Mouse (Mus musculus) MEL (cell line): ENCODE measurements around the gene Frmd5. TPM values are rescaled to one million over a fixed set of nuclear protein-coding genes. Genes with fewer than 3 reads are reported as not detected.
"Not testable (repeated sequence)": the region's sequence is repeated elsewhere in the genome, so short reads cannot be mapped to it uniquely, and the experiment has no call there.

ENCODE experiments used
- DNase-seq: peaks from one replicate; pipeline ENCODE4 v3.0.0; 2011; ENCODE audit warnings: low read depth, low spot score
- H3K27ac ChIP-seq: 2 replicates; pipeline ENCODE4 v1.5.1; 2012; ENCODE audit warnings: low read depth, mild to moderate bottlenecking, control low read depth, low read length, moderate library complexity; ENCODE audit not compliant: control insufficient read depth
- H3K27me3 ChIP-seq, 2 experiments: fragments of 150-350 bp in 1 of 2; sonication (generic) in 1 of 2; 2 replicates each; pipeline ENCODE4 v1.6.1; 2012; ENCODE audit warnings: low read length in 2 of 2, mild to moderate bottlenecking in 2 of 2, improper control_type of control experiment in 1 of 2, moderate library complexity in 1 of 2; ENCODE audit not compliant: insufficient read depth in 2 of 2, control insufficient read depth in 1 of 2
- H3K36me3 ChIP-seq, 2 experiments: 2 replicates each; pipeline ENCODE4 v1.6.1; 2012 to 2014; ENCODE audit warnings: low read length in 2 of 2, improper control_type of control experiment in 1 of 2, inconsistent platforms in 1 of 2, mild to moderate bottlenecking in 1 of 2; ENCODE audit not compliant: insufficient read depth in 2 of 2, control insufficient read depth in 1 of 2
- H3K4me1 ChIP-seq, 2 experiments: fragments of 150-350 bp in 1 of 2; sonication (generic) in 1 of 2; 2 replicates each; pipeline ENCODE4 v1.6.1; 2012; ENCODE audit warnings: low read length in 2 of 2, improper control_type of control experiment in 1 of 2, mild to moderate bottlenecking in 1 of 2; ENCODE audit not compliant: insufficient read depth in 2 of 2, control insufficient read depth in 1 of 2
- H3K4me3 ChIP-seq, 2 experiments: fragments of 150-350 bp in 1 of 2; sonication (generic) in 1 of 2; 2 replicates each; pipeline ENCODE4 v1.5.1; 2012; ENCODE audit warnings: low read depth in 2 of 2, low read length in 2 of 2, mild to moderate bottlenecking in 2 of 2, moderate library complexity in 2 of 2, control low read depth in 1 of 2, improper control_type of control experiment in 1 of 2; ENCODE audit not compliant: control insufficient read depth in 1 of 2, insufficient read depth in 1 of 2
- H3K79me2 ChIP-seq: 2 replicates; pipeline ENCODE4 v1.6.1; 2012; ENCODE audit warnings: mild to moderate bottlenecking, low read length, moderate library complexity; ENCODE audit not compliant: control insufficient read depth, poor library complexity, insufficient read depth
- H3K9ac ChIP-seq: 2 replicates; pipeline ENCODE4 v1.6.1; 2012; ENCODE audit warnings: low read depth, mild to moderate bottlenecking, control low read depth, low read length, moderate library complexity; ENCODE audit not compliant: control insufficient read depth, poor library complexity, severe bottlenecking
- H3K9me3 ChIP-seq: fragments of 150-350 bp; sonication (generic); replicated peaks from 2 replicates; pipeline ENCODE4 v1.6.1; 2012; ENCODE audit warnings: mild to moderate bottlenecking, low read length, improper control_type of control experiment, moderate library complexity; ENCODE audit not compliant: insufficient read depth
- ETS1 ChIP-seq: IDR thresholded peaks from 2 replicates; pipeline ENCODE4 v1.6.1; 2012; ENCODE audit warnings: low read depth, mild to moderate bottlenecking, inconsistent platforms, low read length, improper control_type of control experiment, moderate library complexity
- KAT2A ChIP-seq: conservative IDR thresholded peaks from 2 replicates; pipeline ENCODE4 v1.6.1; 2012; ENCODE audit warnings: low read depth, low read length, improper control_type of control experiment, inconsistent platforms
- MAFK ChIP-seq: IDR thresholded peaks from 2 replicates; pipeline ENCODE4 v1.6.1; 2011; ENCODE audit warnings: low read depth, mild to moderate bottlenecking, low read length, improper control_type of control experiment, borderline replicate concordance
- MAX ChIP-seq: IDR thresholded peaks from 2 replicates; pipeline ENCODE4 v1.6.1; 2011; ENCODE audit warnings: low read length, improper control_type of control experiment
- MAZ ChIP-seq: IDR thresholded peaks from 2 replicates; pipeline ENCODE4 v1.6.1; 2012; ENCODE audit warnings: low read depth, mild to moderate bottlenecking, inconsistent platforms, low read length, improper control_type of control experiment
- MYC ChIP-seq: IDR thresholded peaks from 2 replicates; pipeline ENCODE4 v1.6.1; 2011; ENCODE audit warnings: low read depth, mild to moderate bottlenecking, low read length, improper control_type of control experiment, moderate library complexity
- NELFE ChIP-seq: IDR thresholded peaks from 2 replicates; pipeline ENCODE4 v1.6.1; 2011; ENCODE audit warnings: low read depth, low read length, improper control_type of control experiment
- NRF1 ChIP-seq: IDR thresholded peaks from 2 replicates; pipeline ENCODE4 v1.6.1; 2014; ENCODE audit warnings: low read depth, mild to moderate bottlenecking, inconsistent platforms, low read length, improper control_type of control experiment, moderate library complexity; ENCODE audit not compliant: poor library complexity, insufficient read depth, severe bottlenecking
- RAD21 ChIP-seq: IDR thresholded peaks from 2 replicates; pipeline ENCODE4 v1.6.1; 2011; ENCODE audit warnings: mild to moderate bottlenecking, low read depth, low read length, improper control_type of control experiment
- RCOR1 ChIP-seq: IDR thresholded peaks from 2 replicates; pipeline ENCODE4 v1.6.1; 2012; ENCODE audit warnings: low read depth, mild to moderate bottlenecking, inconsistent platforms, low read length, improper control_type of control experiment
- SIN3A ChIP-seq: IDR thresholded peaks from 2 replicates; pipeline ENCODE4 v1.6.1; 2012; ENCODE audit warnings: low read length, improper control_type of control experiment, inconsistent platforms
- SMC3 ChIP-seq: IDR thresholded peaks from 2 replicates; pipeline ENCODE4 v1.6.1; 2011; ENCODE audit warnings: low read depth, low read length, improper control_type of control experiment
- ZC3H11A ChIP-seq: IDR thresholded peaks from 2 replicates; pipeline ENCODE4 v1.6.1; 2012; ENCODE audit warnings: low read depth, mild to moderate bottlenecking, inconsistent platforms, low read length, improper control_type of control experiment
- ZKSCAN1 ChIP-seq: IDR thresholded peaks from 2 replicates; pipeline ENCODE4 v1.6.1; 2012; ENCODE audit warnings: low read depth, mild to moderate bottlenecking, inconsistent platforms, low read length, improper control_type of control experiment, moderate library complexity
- polyA plus RNA-seq, 2 experiments: library from polyadenylated mRNA; stranded (reverse) in 1 of 2; unstranded in 1 of 2; fragments of >175 nt in 1 of 2; fragments of >200 nt in 1 of 2; gene quantifications; 2 replicates each; pipeline versions ENCODE4 v1.2.1 to v1.2.4; 2012; ENCODE audit warnings: low replicate concordance in 2 of 2, low read depth in 1 of 2; ENCODE audit not compliant: insufficient read length in 2 of 2, insufficient read depth in 1 of 2, missing spikeins in 1 of 2
- total RNA-seq: library from RNA; depleted of rRNA; stranded (reverse); fragments of 300-350 nt; gene quantifications from 2 replicates; pipeline ENCODE4 v1.2.3, GENCODE M21; 2012

Gene Frmd5
- total and polyA plus RNA-seq, 3 experiments: 0.04 to 0.15 TPM; not detected in 1

DNA sequence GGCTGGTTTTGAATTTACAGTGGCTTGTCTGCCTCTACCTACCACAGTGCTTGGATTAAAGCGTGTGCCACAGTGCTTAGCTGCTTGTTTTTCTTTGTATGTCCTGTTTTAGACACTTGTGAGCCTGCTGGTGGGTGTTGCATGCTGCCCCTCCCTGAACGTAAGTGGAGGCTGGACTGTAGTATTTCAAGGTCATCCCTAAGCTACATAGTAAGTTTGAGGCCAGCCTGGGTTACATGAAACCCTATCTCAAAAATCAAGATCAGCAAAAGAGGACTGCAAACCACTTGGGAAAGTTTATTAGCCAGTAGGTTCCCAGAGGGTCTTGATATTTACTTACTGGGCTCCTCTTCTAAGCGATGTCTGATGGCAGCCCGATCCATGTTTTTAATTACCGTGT is 288.8 kb downstream of the Frmd5 start:
- peaks cover 8% of the 10 kb centered on the region; the same call in 1 of the 2 replicates for H3K79me2 ChIP-seq
- H3K27ac ChIP-seq: no peak overlapping the region
- no peaks in the 10 kb centered on the region for H3K9me3 ChIP-seq
- H3K27me3 ChIP-seq: no peaks in the 10 kb centered on the region
- peaks cover 16 to 19% of the 10 kb centered on the region in 2 experiments for H3K36me3 ChIP-seq
- H3K4me3 ChIP-seq: no peak overlapping the region
- no peak for TF ChIP-seq NELFE
- TF ChIP-seq ZC3H11A: no peak
- no peak for TF ChIP-seq RCOR1
- TF ChIP-seq SMC3: no peak
- no peak for TF ChIP-seq ZKSCAN1
- no peak for TF ChIP-seq SIN3A
- TF ChIP-seq MAX: no peak
- TF ChIP-seq ETS1: no peak
- no peak for DNase-seq
- no peak overlapping the region for H3K9ac ChIP-seq
- H3K4me1 ChIP-seq: peaks cover 14 to 17% of the 10 kb centered on the region in 2 experiments

DNA sequence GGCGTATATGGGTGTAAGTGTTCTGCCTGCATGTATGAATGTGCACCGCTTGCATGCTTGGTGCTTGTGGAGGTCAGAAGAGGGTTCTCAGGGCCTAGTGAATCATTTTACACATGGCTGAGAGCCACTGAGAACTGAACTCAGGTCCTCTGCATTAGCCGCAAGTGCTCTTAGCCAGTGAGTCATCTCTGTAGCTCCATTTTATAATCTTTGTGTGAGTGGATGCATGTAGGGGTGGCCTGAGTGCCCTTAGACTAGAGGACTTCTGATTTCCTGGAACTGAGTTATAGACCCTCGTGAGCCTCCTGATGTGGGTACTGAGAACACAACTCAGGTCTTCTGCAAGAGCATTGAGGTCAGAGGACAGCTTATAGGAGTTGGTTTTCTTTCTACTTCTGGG is 292.7 kb downstream of the Frmd5 start:
- peaks cover 8 to 12% of the 10 kb centered on the region in 2 experiments for H3K4me1 ChIP-seq
- no peaks in the 10 kb centered on the region for H3K27me3 ChIP-seq
- TF ChIP-seq KAT2A: no peak
- no peak for TF ChIP-seq NRF1
- TF ChIP-seq SMC3: no peak
- no peak for TF ChIP-seq MAFK
- TF ChIP-seq MAZ: no peak
- no peak for TF ChIP-seq MYC
- no peak for TF ChIP-seq RAD21
- no peak for TF ChIP-seq RCOR1
- peaks cover 22% of the 10 kb centered on the region for H3K79me2 ChIP-seq
- no peak overlapping the region for H3K9ac ChIP-seq
- DNase-seq: no peak
- H3K4me3 ChIP-seq: no peak overlapping the region
- H3K36me3 ChIP-seq: peaks cover 9 to 11% of the 10 kb centered on the region in 2 experiments
- H3K27ac ChIP-seq: no peak overlapping the region
- no peaks in the 10 kb centered on the region for H3K9me3 ChIP-seq

DNA sequence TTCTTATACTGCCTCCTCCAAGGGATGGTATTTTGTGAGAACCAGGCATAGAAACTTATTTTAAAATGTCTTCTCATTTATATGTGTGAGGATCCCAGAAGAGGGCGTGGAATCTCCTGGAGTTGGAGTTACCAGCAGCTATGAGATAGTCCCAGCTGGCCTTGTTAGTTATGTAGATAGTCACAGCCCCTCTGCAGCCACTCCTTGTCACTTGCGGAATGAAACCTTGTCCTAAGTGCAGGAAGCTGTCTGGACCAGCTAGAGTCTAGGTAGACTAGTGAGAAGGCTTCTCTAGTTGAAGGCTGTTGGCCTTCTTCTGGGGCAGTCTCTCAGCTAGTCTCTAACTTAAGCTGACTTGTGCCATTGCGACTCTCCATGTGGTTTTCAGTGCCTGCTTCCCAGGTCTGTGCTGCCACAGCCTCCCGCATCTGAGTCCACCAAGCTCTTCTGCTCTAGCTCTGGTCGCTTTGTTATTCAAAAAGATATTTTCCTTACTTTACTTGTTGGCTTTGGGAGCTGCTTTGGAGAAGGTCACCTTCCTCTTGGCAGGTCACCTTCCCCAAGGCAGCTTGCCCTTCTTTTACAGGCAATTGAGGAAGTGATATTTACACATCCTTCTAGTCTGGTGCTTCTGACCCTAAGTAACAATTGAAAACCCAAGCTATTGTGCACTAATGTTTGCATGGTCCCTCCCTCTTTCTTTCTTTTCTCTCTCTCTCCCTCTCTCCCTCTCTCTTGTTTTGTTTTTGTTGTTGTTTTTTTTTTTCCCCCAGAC is 293.7 kb downstream of the Frmd5 start:
- DNase-seq, H3K9ac ChIP-seq, H3K4me3 ChIP-seq, H3K27me3 ChIP-seq, H3K9me3 ChIP-seq, H3K27ac ChIP-seq: not testable (repeated sequence)
- H3K36me3 ChIP-seq: peaks cover 11% of the 10 kb centered on the region in 2 experiments
- H3K4me1 ChIP-seq: peaks cover 8 to 12% of the 10 kb centered on the region in 2 experiments
- peaks cover 32% of the 10 kb centered on the region for H3K79me2 ChIP-seq
